Mouse (Mus musculus): ENCODE results near the gene Cramp1l. TPM values are rescaled to one million over a fixed set of nuclear protein-coding genes. Genes with fewer than 3 reads are reported as not detected.

The Cramp1l gene
- total RNA-seq (2021), result 10 to 100 TPM; 24.0 to 28.5 TPM
- long read RNA-seq, experiment 1, result 0 reads
- long read RNA-seq, experiment 2, partial matches to known transcripts, result 3 of 5 reads
- long read RNA-seq, experiment 2, other reads (novel, unspliced or antisense), result 2 of 5 reads

GRCm38 (mm10) chr17:25015655-25016291, at the start of gene Cramp1l, which contains the start of gene Ift140:
Cramp1l (minus strand) TSS chr17:25015788.
Ift140 (plus strand) TSS chr17:25016085.
- DNase-seq (ENCODE audit: low spot score in 2 of 2), result peak; percentile 96 to 99

GRCm38 (mm10) chr17:25065189-25065588, 49.6 kb upstream of the Cramp1l start:
- DNase-seq (ENCODE audit: low spot score in 2 of 2), result no peak

DNA sequence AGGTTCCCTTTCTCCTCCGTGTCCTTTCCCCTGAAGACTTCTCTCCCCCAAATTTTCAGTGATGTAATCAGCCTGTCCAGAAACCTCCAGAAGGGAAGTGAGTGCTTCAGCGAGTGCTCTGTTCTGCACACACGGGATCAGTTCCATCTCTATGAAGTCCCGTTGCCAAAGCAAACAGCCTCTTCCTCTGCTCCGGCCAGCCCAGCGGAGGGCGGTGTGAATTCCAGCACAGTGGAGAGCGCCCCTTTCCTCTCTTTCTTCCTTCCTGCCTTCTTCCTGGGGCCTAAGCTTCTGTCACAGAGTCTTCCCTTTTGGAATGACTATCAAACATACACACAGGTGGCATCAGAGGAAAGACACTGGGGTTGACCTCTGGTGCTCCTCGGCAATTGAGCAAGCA, 48.8 kb upstream of the Cramp1l start:
- no peak for DNase-seq (ENCODE audit: low spot score in 2 of 2)

GRCm38 (mm10) chr17:25063872-25064271, 48.3 kb upstream of the Cramp1l start:
- no peak for DNase-seq (ENCODE audit: low spot score in 2 of 2)

DNA sequence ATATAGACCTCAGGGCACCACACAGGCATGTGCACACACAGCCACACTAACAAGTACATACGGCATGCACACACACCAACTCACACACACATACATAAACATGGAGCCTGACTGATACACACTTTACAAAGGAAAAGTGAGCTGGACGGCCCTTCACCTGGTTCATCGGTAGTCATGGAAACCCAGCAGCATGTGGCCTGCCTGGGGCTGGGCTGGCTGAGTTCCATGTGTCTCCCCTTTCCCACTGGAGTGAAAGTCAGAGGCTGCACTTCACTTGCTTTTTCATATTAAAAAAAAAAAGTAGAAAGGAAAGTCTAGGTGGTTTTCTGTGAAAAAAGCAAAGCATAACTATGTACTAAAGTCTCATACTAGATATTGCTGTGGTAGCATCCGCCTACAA, 47.7 kb upstream of the Cramp1l start:
- no peak for DNase-seq (ENCODE audit: low spot score in 2 of 2)

GRCm38 (mm10) chr17:25057041-25057440, 41.5 kb upstream of the Cramp1l start:
- no peak for DNase-seq (ENCODE audit: low spot score in 2 of 2)

DNA sequence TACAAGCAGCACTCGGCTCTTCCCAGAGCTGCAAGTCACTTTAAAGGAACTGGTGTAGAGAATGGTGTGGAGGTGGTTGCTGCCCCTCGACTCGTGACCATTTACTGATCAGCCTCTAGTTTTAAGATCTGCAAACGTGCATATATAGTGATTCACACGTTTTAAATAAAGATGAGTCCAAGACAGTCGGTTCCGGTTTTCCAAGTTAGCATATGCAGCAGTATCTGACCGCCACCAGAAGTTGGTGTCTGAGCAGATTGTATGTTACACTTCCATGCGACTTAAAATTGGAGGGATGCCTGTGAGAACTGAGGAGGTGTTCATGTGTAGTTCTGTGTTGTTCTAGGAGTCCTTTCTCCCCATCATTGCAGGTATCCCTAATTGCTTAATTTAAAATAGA, 37.7 kb upstream of the Cramp1l start:
- DNase-seq (ENCODE audit: low spot score in 2 of 2), result no peak

- DNase-seq (ENCODE audit: low spot score in 2 of 2), result no peak
These were observed 31.6 kb upstream of the Cramp1l start for GRCm38 (mm10) chr17:25047143-25047542.

DNA sequence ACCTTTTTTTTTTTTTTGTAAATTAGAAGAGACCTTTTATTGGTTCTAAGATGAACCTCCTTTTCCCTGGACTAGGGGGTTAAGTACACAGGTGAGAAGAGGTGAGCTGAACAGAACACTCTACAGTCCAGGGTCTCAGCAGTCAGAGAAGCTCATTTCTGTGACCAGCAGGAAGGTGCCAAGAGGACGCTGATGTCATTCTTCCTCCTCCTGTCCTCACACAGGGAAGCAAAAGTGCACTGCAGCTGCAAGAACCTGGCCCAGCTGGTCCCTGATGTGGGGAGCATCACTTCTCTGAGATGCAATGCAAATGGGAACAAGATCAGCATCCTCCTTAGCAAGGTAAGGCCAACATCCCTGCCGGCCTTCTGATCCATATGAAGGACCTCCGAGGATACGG, 29.7 kb upstream of the Cramp1l start:
- DNase-seq (ENCODE audit: low spot score in 2 of 2), result no peak

- no peak for DNase-seq (ENCODE audit: low spot score in 2 of 2)
These were observed 29.3 kb upstream of the Cramp1l start for GRCm38 (mm10) chr17:25044879-25045278.

- DNase-seq (ENCODE audit: low spot score in 2 of 2), result no peak
These were observed 20.6 kb upstream of the Cramp1l start for GRCm38 (mm10) chr17:25036183-25036582.

DNA sequence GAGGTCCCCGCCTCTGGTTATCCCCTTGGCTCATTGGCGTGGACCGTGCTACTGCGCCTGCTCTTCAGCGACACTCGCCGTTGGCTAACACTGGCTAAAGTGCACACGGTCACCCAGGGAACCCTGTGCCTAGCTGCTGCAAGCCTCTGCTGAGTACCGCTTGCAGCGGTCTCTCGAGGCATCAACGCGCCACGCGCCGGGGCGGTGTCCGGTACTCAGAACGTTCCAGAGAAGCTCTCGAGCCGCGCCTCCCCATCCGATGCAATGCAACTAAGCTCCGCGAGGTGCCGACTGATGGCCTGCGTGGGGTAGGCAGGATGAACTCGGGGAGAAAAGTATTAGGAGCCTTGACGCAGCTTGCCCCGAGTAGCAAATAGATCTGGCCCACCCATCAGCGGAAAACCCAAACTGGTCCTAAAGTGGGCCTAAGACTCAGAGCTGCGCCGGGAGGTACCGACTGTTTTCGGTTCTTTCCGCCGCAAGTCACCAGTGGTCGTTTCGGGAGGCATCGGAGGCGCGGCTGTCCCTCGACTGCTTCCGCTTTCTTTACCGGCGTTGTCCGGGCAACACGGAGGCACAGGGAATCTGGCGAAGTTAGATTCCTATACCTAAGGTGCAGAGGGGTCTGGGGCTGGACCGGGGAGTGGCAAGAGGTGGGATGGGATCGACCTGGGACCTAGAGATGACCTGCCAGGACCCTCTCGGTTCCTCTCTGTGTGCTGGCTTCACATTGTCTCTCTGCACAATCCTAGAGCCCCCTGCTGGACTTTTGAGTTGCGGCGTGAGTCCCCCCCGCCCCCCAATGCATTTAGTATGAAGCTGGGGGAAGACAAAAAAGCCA, 924 bp upstream of the Cramp1l start:
- DNase-seq (ENCODE audit: low spot score in 2 of 2), result peak; percentile 18 to 34

DNA sequence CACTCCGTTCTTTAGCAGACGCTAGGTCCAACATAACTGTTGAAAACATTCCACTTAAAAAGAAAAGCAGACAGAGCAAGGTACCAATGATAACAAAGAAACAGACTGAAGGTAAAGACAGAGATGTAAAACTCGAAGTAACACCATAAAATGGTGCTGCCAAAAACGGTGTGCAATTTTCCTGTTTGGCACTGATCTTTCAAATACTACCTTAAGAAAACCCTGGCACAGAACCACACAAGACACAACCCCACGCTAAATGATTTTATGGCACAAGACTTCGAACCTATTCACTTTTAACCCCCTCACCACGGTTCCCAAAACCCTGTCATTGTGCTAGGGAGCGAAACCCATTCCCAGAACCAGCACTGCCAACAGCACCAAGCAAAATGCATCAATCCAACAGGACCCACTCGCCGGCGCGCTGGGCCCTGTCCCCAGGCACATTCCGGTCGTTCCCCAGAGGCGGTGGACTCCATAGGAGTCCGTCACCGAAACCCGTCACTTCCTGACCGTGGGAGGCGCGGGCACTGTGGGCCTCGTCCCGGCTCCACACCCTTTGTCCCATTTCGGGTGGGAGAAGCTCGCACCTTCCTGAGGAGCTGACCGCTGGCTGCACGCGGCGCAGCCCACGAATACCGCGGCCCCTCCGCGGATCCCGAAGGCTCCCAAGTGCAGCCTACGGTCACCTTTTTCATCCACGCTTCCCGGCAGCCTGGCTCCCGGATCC, 582 bp downstream of the Cramp1l start:
- DNase-seq (ENCODE audit: low spot score in 2 of 2), result peak in 1 of 2 experiments; percentile 34

DNA sequence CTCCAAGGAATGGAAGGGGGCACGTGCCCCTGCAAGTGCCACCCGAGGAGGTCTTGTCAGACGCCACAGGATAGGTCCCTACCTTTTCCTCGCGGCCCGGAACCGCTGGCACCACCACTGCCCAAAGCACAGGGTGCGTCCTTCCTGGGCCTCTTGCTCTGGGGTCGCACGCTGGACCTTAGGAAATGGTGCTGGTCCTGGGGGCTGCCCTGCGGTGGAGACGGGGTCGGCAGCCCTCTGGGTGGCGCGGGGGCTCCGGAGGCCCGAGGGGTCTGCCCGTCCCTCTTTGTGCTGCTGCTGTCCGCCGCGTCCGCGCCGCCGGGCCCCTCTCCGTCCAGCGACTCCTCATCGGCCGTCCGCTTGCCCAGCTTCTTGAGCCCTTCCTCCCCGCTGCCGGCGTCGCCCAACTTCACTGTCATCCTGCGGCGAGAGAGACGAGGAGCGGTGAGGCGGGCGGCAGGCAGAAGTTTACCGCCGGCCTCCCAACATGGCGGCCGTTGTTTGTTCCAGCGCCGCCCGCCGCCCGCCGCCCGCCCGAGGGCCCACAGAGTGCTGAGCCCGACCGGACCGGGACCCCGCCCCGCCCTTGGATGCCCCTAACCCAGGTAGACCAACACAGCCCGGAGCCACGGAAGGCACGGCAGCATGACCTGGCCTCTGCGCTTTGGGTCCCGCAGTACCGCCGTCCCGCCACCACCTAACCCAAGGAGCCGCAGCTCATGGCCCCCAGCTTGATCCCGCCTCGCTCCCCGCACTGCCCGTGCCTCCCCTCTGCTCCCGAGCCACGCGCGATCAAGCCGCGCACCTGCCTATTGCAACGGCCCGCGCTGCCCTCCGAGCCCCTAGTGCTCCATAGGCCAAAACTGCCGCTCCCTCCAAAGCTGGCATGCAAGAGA, 1.7 kb downstream of the Cramp1l start:
- DNase-seq (ENCODE audit: low spot score in 2 of 2), result no peak

DNA sequence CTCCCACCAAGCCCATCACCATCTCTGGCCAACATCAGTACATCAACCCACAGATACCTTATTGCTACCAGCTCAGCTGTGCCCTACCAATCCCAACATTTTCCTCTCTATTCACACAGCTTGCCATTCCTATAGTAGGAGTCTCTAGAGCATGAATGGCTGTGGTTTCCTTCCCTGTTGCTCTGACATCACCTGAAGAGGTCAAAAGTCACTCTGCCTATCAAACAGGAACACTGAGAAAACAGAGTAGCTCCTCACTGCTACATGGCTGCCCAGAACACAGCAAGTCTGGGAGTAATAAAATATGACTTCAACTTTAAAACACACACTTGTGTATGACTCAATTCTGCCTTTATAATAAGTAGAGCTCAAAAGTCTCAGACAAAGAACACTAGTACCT, 8.1 kb downstream of the Cramp1l start:
- DNase-seq (ENCODE audit: low spot score in 2 of 2), result no peak

DNA sequence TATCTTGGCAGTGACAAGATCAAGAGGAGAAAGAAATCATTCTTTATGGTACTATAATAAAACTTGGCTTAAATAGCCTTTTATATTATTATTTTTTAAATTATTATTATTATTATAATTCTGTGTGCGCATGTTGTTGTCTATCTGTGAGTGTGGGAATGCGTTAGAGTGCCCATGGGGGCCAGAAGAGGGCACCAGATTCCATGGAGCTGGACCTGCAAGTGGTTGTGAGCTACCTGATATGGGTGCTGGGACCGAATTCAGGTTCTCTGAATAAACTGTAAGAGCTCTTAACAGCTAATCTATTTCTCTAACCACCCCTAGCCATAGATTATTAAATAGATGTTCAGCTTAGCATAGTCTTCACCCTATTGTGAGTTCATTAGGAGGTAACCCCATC, 10.5 kb downstream of the Cramp1l start:
- DNase-seq (ENCODE audit: low spot score in 2 of 2), result no peak

DNA sequence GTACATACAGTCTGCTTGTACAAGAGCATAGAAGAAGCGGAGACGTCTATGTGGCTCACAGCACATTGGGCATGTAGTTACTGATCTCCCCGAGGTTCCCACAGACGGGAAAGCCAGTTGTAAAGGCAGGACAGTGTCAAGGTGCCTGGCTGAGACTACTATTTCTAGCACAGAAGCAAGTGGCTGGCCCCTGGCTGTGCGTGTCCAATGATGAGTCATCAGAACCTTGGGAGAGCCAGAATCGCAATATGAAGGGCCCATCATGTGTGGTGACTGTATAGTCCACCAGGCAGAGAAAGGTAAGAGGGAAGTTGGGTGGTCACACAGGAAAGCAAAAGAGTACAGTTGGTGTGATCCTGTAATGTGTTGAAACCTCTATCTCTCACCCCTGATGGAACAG, 20.9 kb downstream of the Cramp1l start:
- DNase-seq (ENCODE audit: low spot score in 2 of 2), result no peak

GRCm38 (mm10) chr17:24987221-24987620, 28.4 kb downstream of the Cramp1l start:
- DNase-seq (ENCODE audit: low spot score in 2 of 2), result no peak

GRCm38 (mm10) chr17:24960852-24961715, 54.5 kb downstream of the Cramp1l start:
- DNase-seq (ENCODE audit: low spot score in 2 of 2), result no peak
